Mouse (Mus musculus) bone marrow macrophage, adult 2 months (primary cell): ENCODE measurements around the gene Gpd2. TPM values are rescaled to one million over a fixed set of nuclear protein-coding genes. Genes with fewer than 3 reads are reported as not detected.

Experiments used
- H3K27ac ChIP-seq: 2 replicates; pipeline ENCODE4 v1.5.1; 2012; ENCODE audit warnings: low read depth, low read length; ENCODE audit not compliant: insufficient read depth
- H3K4me1 ChIP-seq: 2 replicates; pipeline ENCODE4 v1.6.1; 2012; ENCODE audit warnings: low read length; ENCODE audit not compliant: control insufficient read depth, insufficient read depth
- H3K4me3 ChIP-seq: 2 replicates; pipeline ENCODE4 v1.5.1; 2012; ENCODE audit warnings: mild to moderate bottlenecking, low read length, moderate library complexity; ENCODE audit not compliant: insufficient read depth
- CTCF ChIP-seq: IDR thresholded peaks from 2 replicates; pipeline ENCODE4 v1.5.1; 2012; ENCODE audit warnings: low read depth, mild to moderate bottlenecking, low read length, moderate library complexity
- POLR2A ChIP-seq: IDR thresholded peaks from 2 replicates; pipeline ENCODE4 v1.6.1; 2012; ENCODE audit warnings: mild to moderate bottlenecking, low read depth, low read length, borderline replicate concordance
- polyA plus RNA-seq: library from polyadenylated mRNA; stranded (reverse); fragments of >200 nt; gene quantifications from 2 replicates; pipeline ENCODE4 v1.2.4, GENCODE M21; 2012; ENCODE audit not compliant: missing spikeins, insufficient read depth, insufficient read length

The Gpd2 gene
- polyA plus RNA-seq, 1 experiment = 6.9 TPM

DNA sequence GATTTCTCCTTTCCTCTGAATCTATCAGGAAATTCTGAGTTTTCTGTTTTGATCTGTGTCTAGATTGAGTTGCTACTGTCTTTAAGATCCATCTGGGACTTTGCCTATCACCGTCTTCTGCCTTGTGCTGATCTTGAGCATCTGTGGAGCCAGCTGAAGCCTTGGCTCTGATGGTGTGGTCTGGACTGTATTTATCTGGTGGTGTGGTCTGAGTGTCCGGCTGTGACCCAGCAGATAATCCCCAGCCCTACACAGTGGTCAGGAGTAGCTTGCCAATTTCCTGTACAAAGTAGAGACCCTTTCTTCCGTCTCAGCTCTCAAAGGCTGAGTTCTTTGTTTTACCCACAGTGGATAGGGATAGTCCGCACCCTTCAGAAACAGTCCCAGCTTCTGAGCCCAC is 58.6 kb downstream of the Gpd2 start:
- Histone ChIP-seq H3K27ac (no peak overlapping the region), H3K4me3 (no peak overlapping the region), H3K4me1 (peaks cover 14% of the 10 kb centered on the region)
- TF ChIP-seq CTCF = no peak
- no peak for TF ChIP-seq POLR2A

DNA sequence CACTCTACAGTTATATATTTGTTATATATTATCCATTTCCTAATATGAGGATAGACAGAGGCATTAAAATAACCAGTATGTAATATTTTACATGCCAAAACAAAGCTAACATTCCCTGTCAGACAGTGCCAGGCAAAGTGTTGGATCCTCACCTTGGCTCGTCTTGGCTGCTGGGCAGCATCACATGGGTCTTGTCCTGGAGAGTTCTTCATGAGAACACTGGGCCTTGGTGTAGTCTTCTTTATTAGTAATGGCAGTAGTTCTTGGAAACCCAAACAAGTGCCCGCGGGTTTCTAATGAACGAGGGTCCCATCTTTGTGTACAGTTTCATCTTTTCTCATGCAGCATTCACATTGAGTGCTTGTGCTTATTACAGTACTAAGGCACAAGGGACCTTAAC is 59.8 kb downstream of the Gpd2 start:
- TF ChIP-seq POLR2A (no peak), CTCF (no peak)
- H3K4me3 ChIP-seq = no peak overlapping the region
- peaks cover 24% of the 10 kb centered on the region for H3K4me1 ChIP-seq
- peak overlapping the region; percentile 31 for H3K27ac ChIP-seq

DNA sequence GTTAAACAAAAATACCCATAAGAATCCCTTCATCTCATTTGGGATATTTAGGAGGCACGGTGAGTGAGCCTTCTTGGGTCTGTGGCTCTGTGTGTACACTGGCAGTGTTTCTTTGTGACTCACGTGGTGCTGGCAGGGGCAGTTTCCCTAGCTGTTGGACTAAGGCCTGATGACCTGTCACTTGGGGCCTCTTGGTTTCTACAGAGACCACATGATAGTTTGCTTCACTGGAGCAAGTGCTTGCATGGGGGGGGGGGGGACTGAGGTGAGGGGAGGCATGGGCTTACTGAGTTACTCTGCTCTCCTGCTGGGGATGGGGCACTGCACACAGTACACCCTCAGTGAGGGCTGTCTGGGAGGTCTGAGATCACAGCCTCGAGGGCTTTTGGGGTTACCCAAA is 64.1 kb downstream of the Gpd2 start:
- H3K4me3 ChIP-seq = no peak overlapping the region
- no peak overlapping the region for H3K27ac ChIP-seq
- TF ChIP-seq POLR2A = no peak
- peaks cover 25% of the 10 kb centered on the region for H3K4me1 ChIP-seq

DNA sequence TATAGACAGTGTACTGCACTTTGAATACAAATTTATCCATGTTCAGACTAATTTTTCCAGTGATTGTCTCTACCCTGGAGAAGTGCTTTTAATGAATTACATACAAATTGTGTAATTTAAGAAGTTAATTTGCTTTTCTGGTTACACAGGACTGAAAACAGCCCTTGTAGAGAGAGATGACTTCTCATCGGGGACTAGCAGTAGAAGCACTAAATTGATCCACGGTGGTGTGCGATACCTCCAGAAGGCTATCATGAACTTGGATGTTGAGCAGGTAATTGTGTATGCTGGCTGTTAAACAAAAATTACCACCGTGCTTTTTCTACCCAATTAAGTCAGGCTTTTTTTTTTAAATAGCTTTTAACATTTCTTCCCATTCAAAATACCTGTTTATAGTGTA is 66.8 kb downstream of the Gpd2 start:
- no peak overlapping the region for H3K4me3 ChIP-seq
- TF ChIP-seq POLR2A = no peak
- TF ChIP-seq CTCF = no peak

DNA sequence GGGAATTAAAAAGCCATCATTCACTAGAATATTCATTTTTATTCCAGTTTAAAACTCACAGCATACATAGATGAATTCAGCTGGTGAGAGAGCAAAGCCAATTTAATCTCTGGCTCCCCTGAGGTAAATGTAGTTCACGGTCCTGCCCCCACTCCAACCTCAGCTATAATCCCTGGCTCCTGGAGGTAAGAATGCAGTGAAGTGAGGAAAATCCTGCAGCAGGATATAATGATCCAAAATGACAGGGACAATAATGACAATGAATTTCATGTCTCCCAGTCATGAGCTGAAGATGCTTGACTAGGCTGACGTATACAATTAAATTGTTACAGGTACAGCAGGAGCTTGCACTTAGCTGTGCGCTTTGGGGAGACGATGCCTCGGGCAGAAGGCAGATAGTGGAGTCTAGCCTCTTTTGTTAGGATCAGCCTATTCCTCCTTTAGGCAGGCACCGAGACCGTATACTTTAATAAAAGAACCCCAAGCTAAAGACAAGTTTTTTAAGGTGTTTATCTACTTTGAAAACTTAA is 74.9 kb downstream of the Gpd2 start:
- TF ChIP-seq POLR2A (no peak), CTCF (no peak)

More for the DNA sequence above, 66.8 kb downstream of the Gpd2 start:
- Histone ChIP-seq H3K4me1 (peaks cover 17% of the 10 kb centered on the region), H3K27ac (no peak overlapping the region)

DNA sequence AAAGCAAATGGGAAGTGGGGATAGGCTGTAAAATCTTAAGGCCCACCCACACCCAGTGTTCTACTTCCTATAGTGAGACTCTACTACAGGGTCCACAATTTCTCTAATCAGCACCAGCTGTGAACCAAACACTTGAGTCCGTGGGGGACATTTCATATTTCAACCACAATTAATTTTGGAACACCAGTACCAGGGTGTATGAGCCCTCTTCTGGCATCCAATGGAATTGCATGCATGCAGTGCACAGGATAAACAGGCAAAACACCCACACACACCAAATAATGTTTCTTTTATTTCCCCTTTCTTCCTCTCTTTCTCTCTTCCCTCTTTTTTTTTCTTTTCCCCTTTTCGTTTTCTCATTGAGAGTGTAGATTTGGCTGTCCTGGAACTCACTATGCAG is 78.6 kb downstream of the Gpd2 start:
- Histone ChIP-seq H3K4me1 (no peaks in the 10 kb centered on the region), H3K4me3 (no peak overlapping the region), H3K27ac (no peak overlapping the region)
- TF ChIP-seq CTCF (no peak), POLR2A (no peak)

More for the DNA sequence above, 74.9 kb downstream of the Gpd2 start:
- no peaks in the 10 kb centered on the region for H3K4me1 ChIP-seq
- H3K27ac ChIP-seq = no peak overlapping the region
- no peak overlapping the region for H3K4me3 ChIP-seq

DNA sequence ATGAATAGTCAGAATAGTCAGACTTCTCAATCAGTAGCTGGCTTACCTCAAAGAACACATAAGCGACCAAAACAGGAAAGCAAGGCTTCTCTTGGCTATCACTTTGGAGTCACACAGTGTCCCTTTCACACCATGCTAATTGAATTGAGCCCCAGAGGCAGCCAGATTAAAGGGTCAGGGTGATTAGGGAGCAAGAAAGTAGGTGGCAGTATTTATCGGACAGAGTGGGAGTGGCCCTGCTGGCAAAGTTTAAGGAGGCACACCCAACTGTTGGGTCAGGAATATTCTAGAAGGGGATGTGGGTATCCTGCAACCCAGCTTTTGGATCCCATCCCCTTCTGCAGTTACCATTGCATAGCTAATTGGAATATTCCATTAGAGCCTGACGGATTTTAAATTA is 80.9 kb downstream of the Gpd2 start:
- Histone ChIP-seq H3K4me3 (no peak overlapping the region), H3K4me1 (no peaks in the 10 kb centered on the region), H3K27ac (no peak overlapping the region)
- TF ChIP-seq POLR2A (no peak), CTCF (no peak)

DNA sequence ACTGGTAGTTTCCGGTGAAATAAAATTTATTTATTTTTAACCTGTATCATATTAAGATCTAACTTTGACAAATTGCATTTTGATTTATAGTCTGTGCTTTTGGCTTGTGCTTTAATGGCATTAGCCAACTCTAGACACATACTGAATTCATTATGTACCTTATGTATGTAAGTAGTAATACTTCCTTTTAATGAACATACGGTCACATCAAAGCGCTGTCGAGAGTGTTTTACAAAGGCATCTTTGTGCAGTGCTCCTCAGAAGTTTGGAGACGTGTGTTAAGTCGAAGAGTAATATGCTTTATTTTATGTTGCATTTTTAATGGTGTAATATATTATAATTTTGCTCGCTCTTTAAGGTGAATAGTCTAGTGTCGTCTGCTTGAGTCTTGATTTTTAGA is 88.7 kb downstream of the Gpd2 start:
- Histone ChIP-seq H3K27ac (no peak overlapping the region), H3K4me1 (peaks cover 3% of the 10 kb centered on the region), H3K4me3 (no peak overlapping the region)
- no peak for TF ChIP-seq CTCF
- no peak for TF ChIP-seq POLR2A

DNA sequence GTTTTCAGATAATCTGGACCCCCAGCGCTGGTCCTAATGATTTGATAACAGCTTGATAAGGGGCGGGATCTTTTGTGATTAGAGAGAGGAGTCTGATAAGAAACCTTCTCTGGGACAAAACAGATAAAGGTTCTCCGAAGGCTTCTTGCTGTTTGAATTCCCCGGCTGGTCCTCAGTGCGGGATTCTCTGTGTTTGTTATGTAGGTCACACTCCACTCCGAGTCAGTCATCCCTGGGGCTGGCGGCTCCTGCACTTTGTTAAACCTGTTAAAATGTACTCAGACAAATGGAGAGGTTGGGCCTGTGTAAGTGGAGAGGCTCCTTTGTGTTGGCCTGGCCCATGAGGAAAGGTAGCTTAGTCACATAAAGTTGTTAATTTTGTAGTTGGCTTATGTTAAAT is 91.9 kb downstream of the Gpd2 start:
- Histone ChIP-seq H3K4me3 (no peak overlapping the region), H3K27ac (no peak overlapping the region), H3K4me1 (peaks cover 7% of the 10 kb centered on the region)
- TF ChIP-seq POLR2A (no peak), CTCF (no peak)

DNA sequence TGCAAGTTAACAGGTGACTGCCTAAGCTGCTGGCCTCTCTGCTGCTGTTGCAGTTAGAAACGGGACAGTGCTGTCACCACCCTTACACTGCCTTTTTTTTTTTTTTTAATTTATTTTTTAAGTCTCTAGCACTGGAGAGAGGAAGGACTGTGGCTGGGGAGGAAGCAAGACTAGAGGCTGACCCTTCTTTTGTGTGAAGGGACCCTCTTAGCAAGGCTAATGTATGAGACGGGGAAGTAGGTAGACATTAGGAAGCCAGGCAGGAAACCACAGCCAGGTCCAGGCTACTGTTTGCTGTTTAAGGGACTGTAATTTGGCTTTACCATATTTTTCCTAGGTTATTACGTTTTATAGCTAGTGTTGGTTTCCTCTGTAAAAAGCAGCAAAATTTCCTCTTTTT is 93.4 kb downstream of the Gpd2 start:
- Histone ChIP-seq H3K4me3 (peak overlapping the region; percentile 51), H3K4me1 (peaks cover 7% of the 10 kb centered on the region), H3K27ac (peak overlapping the region; percentile 57)
- TF ChIP-seq POLR2A (no peak), CTCF (no peak)

DNA sequence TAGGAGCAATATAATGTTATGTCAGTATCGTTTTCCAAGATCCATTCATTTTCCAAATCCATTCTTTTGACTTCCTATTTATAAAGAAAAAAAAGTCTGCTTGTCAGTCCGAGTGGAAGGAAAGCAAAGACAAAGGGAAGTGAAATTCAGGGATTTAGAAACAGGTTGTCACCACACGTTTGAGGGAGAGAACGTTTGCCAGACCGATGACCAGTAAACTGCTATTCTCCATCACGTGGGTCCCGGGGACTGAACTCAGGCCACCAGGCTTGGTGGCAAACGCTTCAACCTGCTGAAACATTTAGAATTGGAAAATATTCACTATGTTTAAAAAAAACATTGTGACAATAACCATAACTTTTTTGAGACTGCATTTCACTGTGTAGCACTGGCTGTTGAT is 93.8 kb downstream of the Gpd2 start:
- TF ChIP-seq CTCF = no peak
- no peak for TF ChIP-seq POLR2A
- peaks cover 7% of the 10 kb centered on the region for H3K4me1 ChIP-seq
- H3K27ac ChIP-seq = no peak overlapping the region
- peak overlapping the region; percentile 48 for H3K4me3 ChIP-seq
